Mouse (Mus musculus) cerebellum, adult 2 months (tissue): ENCODE results near the gene Cela3b. TPM values are rescaled to one million over a fixed set of nuclear protein-coding genes. Genes with fewer than 3 reads are reported as not detected.
"Not testable (repeated sequence)": the region's sequence is repeated elsewhere in the genome, so short reads cannot be mapped to it uniquely, and the experiment has no call there.

Experiments
- DNase-seq, 2 experiments: peaks; one replicate each; pipeline ENCODE4 v3.0.0; 2021
- H3K27ac ChIP-seq: fragments of 200-500 bp; 2 replicates; pipeline ENCODE4 v1.5.1; 2012; ENCODE audit warnings: low read length, control low read depth, inconsistent platforms; ENCODE audit not compliant: insufficient read depth
- H3K27me3 ChIP-seq: fragments of 200-500 bp; 2 replicates; pipeline ENCODE4 v1.6.1; 2012; ENCODE audit warnings: inconsistent platforms, mild to moderate bottlenecking, low read length, moderate library complexity; ENCODE audit not compliant: control insufficient read depth, insufficient read depth
- H3K4me1 ChIP-seq: fragments of 200-500 bp; 2 replicates; pipeline ENCODE4 v1.6.1; 2011; ENCODE audit warnings: low read length; ENCODE audit not compliant: control insufficient read depth, insufficient read depth
- H3K4me3 ChIP-seq: fragments of 200-500 bp; replicated peaks from 2 replicates; pipeline ENCODE3; 2011; ENCODE audit warnings: mild to moderate bottlenecking, low read depth, low read length, control low read depth; ENCODE audit not compliant: insufficient read depth
- CTCF ChIP-seq: fragments of 200-500 bp; IDR thresholded peaks from 2 replicates; pipeline ENCODE4 v1.5.1; 2011; ENCODE audit warnings: low read depth, mild to moderate bottlenecking, control low read depth, low read length, moderate library complexity, borderline replicate concordance; ENCODE audit not compliant: insufficient read depth
- POLR2A ChIP-seq: fragments of 200-500 bp; IDR thresholded peaks from 2 replicates; pipeline ENCODE4 v1.6.1; 2011; ENCODE audit warnings: low read length, control low read depth, borderline replicate concordance; ENCODE audit not compliant: insufficient read depth
- WGBS: fragments of 180-500 bp; shearing (Covaris S2); methylation state at CpG from one replicate; pipeline ENCODE4 v1.1.7; 2018; 5-methylcytosine and 5-hydroxymethylcytosine counted together
- polyA plus RNA-seq: library from polyadenylated mRNA; depleted of rRNA; stranded (reverse); fragments of >200 nt; gene quantifications from 2 replicates; pipeline ENCODE4 v1.2.3, GENCODE M21; 2012

Gene Cela3b
- polyA plus RNA-seq, 1 experiment: not detected

- no peak overlapping the region for H3K27ac ChIP-seq
- peaks cover 9% of the 10 kb centered on the region for H3K4me1 ChIP-seq
- TF ChIP-seq CTCF (no peak), POLR2A (no peak)
- no peak for DNase-seq
- no peak overlapping the region for H3K4me3 ChIP-seq
- no peaks in the 10 kb centered on the region for H3K27me3 ChIP-seq
- 59% methylated on average over 7 of the region's 7 CpGs for WGBS
These were observed 17.2 kb upstream of the Cela3b start for GRCm38 (mm10) chr4:137447363-137448196.

GRCm38 (mm10) chr4:137445881-137446280 lies 15.5 kb upstream of the Cela3b start:
- TF ChIP-seq POLR2A (no peak), CTCF (no peak)
- no peak for DNase-seq
- Histone ChIP-seq H3K27me3 (no peaks in the 10 kb centered on the region), H3K27ac (no peak overlapping the region), H3K4me3 (no peak overlapping the region), H3K4me1 (peaks cover 9% of the 10 kb centered on the region)
- 97% methylated on average over 4 of the region's 4 CpGs for WGBS

GRCm38 (mm10) chr4:137443625-137444024 lies 13.3 kb upstream of the Cela3b start:
- peak; percentile 82 for TF ChIP-seq CTCF
- TF ChIP-seq POLR2A: no peak
- Histone ChIP-seq H3K27ac (no peak overlapping the region), H3K4me3 (peak overlapping the region; percentile 21), H3K27me3 (no peaks in the 10 kb centered on the region), H3K4me1 (peaks cover 9% of the 10 kb centered on the region)
- WGBS: 23% methylated on average over 5 of the region's 5 CpGs
- peak; percentile 70 to 85 for DNase-seq

GRCm38 (mm10) chr4:137441332-137441731 lies 11.0 kb upstream of the Cela3b start:
- TF ChIP-seq CTCF (no peak), POLR2A (no peak)
- H3K4me1 ChIP-seq: peaks cover 4% of the 10 kb centered on the region; the same call in 1 of the 2 replicates
- H3K27ac ChIP-seq: no peak overlapping the region

GRCm38 (mm10) chr4:137438842-137439241 lies 8.5 kb upstream of the Cela3b start:
- no peak for DNase-seq
- 96% methylated on average over 8 of the region's 8 CpGs for WGBS
- TF ChIP-seq POLR2A: no peak
- no peak for TF ChIP-seq CTCF
- Histone ChIP-seq H3K27me3 (no peaks in the 10 kb centered on the region), H3K27ac (no peak overlapping the region), H3K4me3 (no peak overlapping the region), H3K4me1 (peaks cover 2% of the 10 kb centered on the region; the same call in 1 of the 2 replicates)

More at GRCm38 (mm10) chr4:137441332-137441731, 11.0 kb upstream of the Cela3b start:
- WGBS: 86% methylated on average over 4 of the region's 4 CpGs
- Histone ChIP-seq H3K27me3 (no peaks in the 10 kb centered on the region), H3K4me3 (no peak overlapping the region)
- no peak for DNase-seq

GRCm38 (mm10) chr4:137436979-137437669 lies 6.8 kb upstream of the Cela3b start:
- Histone ChIP-seq H3K4me1 (no peaks in the 10 kb centered on the region), H3K27ac (no peak overlapping the region), H3K4me3 (no peak overlapping the region), H3K27me3 (no peaks in the 10 kb centered on the region)
- TF ChIP-seq POLR2A: no peak
- no peak for TF ChIP-seq CTCF
- no peak for DNase-seq
- WGBS: 70% methylated on average over 8 of the region's 8 CpGs

GRCm38 (mm10) chr4:137432700-137433550 lies 2.6 kb upstream of the Cela3b start:
- not testable (repeated sequence) for H3K4me1 ChIP-seq, H3K27ac ChIP-seq, H3K27me3 ChIP-seq, H3K4me3 ChIP-seq, DNase-seq
- WGBS: 73% methylated on average over 10 of the region's 10 CpGs
